Mouse (Mus musculus): Measurements from ENCODE around the gene Neb.

Neb gene

DNA sequence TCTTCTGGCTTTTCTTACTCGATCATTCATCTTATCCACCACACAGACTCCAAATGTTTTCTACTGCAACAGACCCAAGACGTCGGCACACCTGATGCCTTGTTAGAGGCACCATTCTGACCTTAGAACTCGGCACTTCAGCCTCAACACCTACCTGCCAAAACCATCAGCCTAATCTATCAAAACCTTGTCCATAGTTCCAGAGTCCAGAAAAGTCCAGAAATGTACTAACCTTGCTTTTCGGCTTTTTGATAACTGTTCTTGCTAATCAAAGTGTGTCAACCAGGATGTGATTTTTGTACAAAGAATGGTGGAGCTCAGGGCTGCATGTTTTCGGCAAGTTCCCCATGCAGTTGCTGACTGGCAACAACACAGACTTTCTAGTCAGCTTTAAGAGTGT lies 3.6 kb downstream of the Neb start:
- DNase-seq (ENCODE audit: low spot score in 2 of 2) = no peak

DNA sequence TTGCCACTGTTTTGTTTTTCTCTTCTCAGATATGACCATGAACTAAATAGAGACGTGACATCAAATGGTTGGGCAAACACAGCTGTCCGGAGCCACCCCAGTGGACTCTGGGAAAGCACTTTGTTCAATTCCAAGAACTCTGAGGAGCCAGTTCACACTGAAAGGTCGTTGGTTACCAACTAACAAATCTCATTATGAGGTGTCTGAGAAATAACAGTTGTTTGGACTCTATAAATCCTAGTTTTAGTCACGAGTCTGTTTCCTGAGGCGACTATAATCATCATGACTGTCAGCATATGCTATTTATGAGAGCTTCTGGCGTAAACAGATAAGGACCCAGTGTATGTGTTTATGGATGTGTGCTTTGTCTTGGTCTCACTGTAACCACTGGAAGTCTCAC lies 5.8 kb downstream of the Neb start:
- no peak for DNase-seq (ENCODE audit: low spot score in 2 of 2)

DNA sequence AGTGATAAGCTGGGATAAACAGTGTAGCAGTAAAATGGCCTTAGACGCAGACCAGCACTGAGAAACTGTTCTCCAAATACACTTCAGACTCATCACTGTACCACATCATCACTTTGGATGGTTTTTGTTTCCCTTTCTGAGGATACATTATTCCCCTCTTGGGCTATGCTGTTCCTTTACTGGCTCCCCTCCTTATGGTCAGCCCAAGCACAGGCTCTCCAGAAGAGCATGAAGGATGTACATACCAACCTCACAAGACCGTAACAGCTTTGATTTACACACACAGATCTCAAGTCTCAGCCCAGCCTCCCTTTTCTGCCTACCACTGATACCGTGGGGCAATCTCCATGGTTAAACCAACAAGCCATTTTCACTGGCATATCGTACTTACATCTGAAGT lies 6.2 kb downstream of the Neb start:
- DNase-seq (ENCODE audit: low spot score in 2 of 2) = no peak

DNA sequence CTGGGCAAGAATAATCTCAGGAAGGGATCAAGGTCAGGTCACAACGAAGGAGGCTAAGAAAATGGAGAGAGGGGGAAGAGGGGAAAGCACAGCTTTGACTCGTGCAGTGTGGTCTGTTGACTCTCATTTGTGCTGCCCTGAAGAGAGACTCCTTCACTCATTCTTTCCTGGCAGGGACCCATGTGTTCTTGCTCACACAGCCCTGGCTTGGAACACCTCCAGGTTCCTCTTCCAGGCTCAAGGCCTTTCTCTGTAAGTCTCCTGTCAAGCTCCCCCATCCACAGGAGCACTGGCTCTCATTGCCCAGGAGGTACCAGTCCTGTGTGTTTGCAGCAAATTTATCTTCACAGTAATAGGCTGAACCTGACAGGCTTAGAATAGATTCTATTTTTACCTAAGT lies 7.2 kb downstream of the Neb start:
- no peak for DNase-seq (ENCODE audit: low spot score in 2 of 2)

- no peak for DNase-seq (ENCODE audit: low spot score in 2 of 2)
Measured at GRCm38 (mm10) chr2:52369622-52370021, 8.7 kb downstream of the Neb start.

DNA sequence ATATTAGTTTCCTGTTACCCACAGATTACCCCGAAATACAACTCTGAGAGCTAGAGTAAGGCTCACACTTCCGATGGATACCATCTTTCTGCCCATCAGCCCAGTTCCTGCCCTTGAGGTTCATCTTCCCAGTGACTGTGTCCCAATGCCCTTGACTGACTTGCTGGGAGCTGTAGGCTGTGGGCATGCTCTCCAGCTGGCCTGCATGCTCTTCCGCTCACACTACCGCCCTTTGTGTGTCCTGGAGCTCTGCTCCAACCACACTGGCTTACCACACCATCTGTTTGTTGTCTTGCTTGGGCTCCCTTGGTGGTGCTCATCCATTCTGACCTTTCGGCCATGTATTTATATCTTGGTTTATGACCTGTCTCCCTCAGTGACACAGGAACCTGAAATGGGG lies 10.6 kb downstream of the Neb start:
- DNase-seq (ENCODE audit: low spot score in 2 of 2) = no peak

- DNase-seq (ENCODE audit: low spot score in 2 of 2) = no peak
Measured at GRCm38 (mm10) chr2:52367248-52367647, 11.0 kb downstream of the Neb start.

DNA sequence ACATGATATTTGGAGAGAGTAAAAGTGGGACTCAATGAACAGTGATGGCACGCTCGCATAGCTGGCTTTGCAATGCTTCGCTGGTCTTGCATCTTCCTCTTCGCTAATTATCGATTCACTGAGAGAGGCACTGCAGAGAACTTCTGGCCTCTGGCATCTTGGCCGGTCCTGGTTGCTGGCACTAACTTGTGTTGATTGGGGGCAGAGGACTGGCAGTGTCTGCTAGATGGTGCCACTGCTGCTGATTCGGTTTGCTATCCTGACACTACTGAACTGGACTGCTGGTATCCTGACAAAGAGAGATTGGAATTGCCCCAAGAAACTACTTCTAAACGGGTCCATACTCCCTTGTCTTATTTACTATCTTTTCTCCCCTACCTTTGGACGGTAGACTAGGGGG lies 17.2 kb downstream of the Neb start:
- DNase-seq (ENCODE audit: low spot score in 2 of 2) = no peak

DNA sequence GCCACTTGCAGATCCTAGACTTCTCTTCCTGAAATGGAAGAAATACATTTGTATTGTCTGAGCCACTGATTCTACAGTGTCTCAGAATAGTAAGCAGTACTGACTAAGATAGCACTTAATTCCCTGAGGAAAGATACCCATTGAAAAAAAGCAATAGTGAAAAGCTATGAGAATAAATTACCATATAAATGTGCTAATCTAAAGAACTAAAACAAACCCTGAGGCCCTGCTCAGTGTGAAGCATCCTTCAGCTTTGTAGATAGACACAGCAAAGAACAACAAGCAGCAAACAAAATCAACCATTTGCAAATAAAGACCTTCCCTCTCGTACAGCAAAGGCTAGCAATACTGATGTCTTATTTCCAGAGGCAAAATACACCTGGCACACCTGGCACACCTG lies 18.6 kb downstream of the Neb start:
- DNase-seq (ENCODE audit: low spot score in 2 of 2) = no peak

DNA sequence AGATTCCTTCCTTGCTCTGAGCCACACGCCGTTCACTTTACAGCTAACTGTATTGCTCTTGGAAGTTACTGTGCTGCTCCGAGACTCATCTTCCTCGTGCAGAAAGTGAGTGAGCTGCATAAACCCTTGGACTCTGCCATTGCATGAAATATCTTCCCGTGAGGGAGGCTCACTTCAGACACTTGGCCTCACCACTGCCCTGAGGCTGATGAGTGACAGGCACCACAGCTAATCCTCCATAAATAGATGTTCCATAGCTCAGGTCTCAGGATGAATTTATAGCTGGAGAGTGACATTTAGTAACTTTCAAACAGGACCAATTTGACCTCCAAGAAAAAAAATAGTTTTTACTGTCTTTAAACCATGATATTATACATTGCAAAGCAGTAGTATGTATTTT lies 20.1 kb downstream of the Neb start:
- DNase-seq (ENCODE audit: low spot score in 2 of 2) = no peak

- DNase-seq (ENCODE audit: low spot score in 2 of 2) = no peak
Measured at GRCm38 (mm10) chr2:52351029-52351428, 27.2 kb downstream of the Neb start.

- no peak for DNase-seq (ENCODE audit: low spot score in 2 of 2)
Measured at GRCm38 (mm10) chr2:52340990-52341389, 37.3 kb downstream of the Neb start.

GRCm38 (mm10) chr2:52335556-52335955 lies 42.7 kb downstream of the Neb start:
- no peak for DNase-seq (ENCODE audit: low spot score in 2 of 2)

- DNase-seq (ENCODE audit: low spot score in 2 of 2) = no peak
Measured at GRCm38 (mm10) chr2:52335087-52335486, 43.2 kb downstream of the Neb start.

DNA sequence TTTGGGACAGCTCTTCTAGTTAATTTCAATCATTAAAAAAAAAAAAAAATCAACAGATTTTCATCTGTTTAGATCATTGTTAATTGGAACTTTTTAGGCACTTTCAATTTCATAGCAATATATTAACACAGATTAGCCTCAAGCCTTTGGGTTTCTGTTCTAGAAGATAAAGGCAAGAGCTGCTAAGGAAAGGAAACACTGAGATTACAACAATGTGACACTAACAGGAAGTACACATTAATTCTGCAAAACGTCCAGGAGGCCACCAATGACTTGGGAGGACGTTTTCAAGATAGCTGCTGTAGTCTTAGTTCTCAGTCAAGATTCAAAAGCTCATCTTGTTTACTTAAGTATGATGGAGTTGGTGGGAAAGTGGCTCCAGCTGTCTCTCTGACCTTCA lies 44.7 kb downstream of the Neb start:
- no peak for DNase-seq (ENCODE audit: low spot score in 2 of 2)

DNA sequence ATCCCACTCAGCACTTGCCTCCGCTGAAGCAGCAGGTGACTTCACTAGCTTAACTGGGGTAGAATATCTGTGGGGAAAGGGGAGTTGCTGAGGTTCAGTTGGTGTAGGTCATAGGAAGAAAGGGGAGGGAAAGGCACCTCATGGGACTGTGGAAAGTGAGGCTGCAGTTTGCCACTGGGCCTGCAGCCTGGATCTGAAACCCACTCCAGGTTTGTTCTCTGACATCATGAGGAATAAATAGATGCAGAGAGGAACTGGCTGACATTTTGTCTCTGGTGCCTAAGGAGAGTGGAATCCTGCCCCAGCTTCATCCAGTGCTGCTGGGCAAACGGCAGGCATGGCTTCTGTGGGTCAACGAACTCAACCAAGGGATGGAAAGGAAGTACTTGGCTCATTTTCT lies 46.5 kb downstream of the Neb start:
- no peak for DNase-seq (ENCODE audit: low spot score in 2 of 2)

GRCm38 (mm10) chr2:52327244-52327815 lies 50.9 kb downstream of the Neb start:
- DNase-seq (ENCODE audit: low spot score in 2 of 2) = no peak

DNA sequence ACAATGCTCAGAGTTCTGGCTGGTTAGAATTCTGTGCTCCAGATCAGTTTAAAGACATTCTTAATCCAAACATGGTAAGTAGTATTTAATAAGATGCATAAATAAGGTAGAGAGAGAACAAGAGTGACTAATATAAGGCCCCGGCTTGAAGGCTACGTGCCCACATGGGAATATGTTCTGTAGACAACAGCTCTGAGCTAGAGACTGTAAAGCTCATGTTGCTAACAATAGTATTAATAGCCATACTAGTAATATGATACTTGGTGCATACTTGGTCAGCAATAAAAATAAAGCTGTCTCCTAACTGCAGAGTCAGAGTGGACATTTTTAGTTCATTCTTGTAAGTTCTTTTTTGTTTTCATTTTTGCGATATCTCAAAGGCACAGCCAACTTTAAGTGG lies 56.4 kb downstream of the Neb start:
- no peak for DNase-seq (ENCODE audit: low spot score in 2 of 2)

- no peak for DNase-seq (ENCODE audit: low spot score in 2 of 2)
Measured at GRCm38 (mm10) chr2:52320175-52320574, 58.1 kb downstream of the Neb start.

- DNase-seq (ENCODE audit: low spot score in 2 of 2) = no peak
Measured at GRCm38 (mm10) chr2:52319020-52319567, 59.2 kb downstream of the Neb start.

DNA sequence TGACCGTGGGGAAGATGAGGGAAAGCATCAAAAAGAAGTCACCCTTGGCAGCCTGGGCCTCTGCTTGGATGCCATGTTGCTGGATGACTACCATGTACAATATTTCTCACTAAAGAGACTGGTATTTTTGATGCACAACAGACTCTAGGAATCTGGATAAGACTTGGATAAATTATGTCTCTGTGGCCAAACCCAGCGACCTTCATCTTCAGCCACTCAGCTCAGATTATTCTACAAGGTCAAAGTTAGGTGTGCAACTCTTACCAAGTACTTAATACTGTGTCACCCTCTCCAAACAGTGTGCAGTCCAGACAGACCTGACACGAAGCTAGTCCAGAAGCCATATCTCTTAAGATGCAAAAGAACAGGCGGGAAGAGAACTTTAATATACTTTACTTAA lies 60.8 kb downstream of the Neb start:
- DNase-seq (ENCODE audit: low spot score in 2 of 2) = no peak

GRCm38 (mm10) chr2:52315737-52316136 lies 62.5 kb downstream of the Neb start:
- DNase-seq (ENCODE audit: low spot score in 2 of 2) = no peak

GRCm38 (mm10) chr2:52314922-52315730 lies 63.1 kb downstream of the Neb start:
- no peak for DNase-seq (ENCODE audit: low spot score in 2 of 2)

All from cerebellum, postnatal 4 days (tissue).